Mouse (Mus musculus): ENCODE results near the gene Ola1.

Ola1 gene

GRCm38 (mm10) chr2:73150526-73150925 lies 68.2 kb downstream of the Ola1 start:
- no peak for DNase-seq (ENCODE audit: low spot score in 2 of 2)

GRCm38 (mm10) chr2:73146111-73146510 lies 72.6 kb downstream of the Ola1 start:
- DNase-seq (ENCODE audit: low spot score in 2 of 2): no peak

- DNase-seq (ENCODE audit: low spot score in 2 of 2): no peak
Measured at GRCm38 (mm10) chr2:73143732-73144131, 75.0 kb downstream of the Ola1 start.

- DNase-seq (ENCODE audit: low spot score in 2 of 2): no peak
Measured at GRCm38 (mm10) chr2:73142832-73143470, 75.8 kb downstream of the Ola1 start.

- no peak for DNase-seq (ENCODE audit: low spot score in 2 of 2)
Measured at GRCm38 (mm10) chr2:73132897-73133296, 85.8 kb downstream of the Ola1 start.

GRCm38 (mm10) chr2:73127686-73128085 lies 91.0 kb downstream of the Ola1 start:
- no peak for DNase-seq (ENCODE audit: low spot score in 2 of 2)

GRCm38 (mm10) chr2:73118781-73119180 lies 99.9 kb downstream of the Ola1 start:
- DNase-seq (ENCODE audit: low spot score in 2 of 2): no peak

- DNase-seq (ENCODE audit: low spot score in 2 of 2): no peak
Measured at GRCm38 (mm10) chr2:73107089-73107488, 111.6 kb downstream of the Ola1 start.

GRCm38 (mm10) chr2:73096491-73096890 lies 122.2 kb downstream of the Ola1 start:
- DNase-seq (ENCODE audit: low spot score in 2 of 2): no peak

GRCm38 (mm10) chr2:73095300-73095699 lies 123.4 kb downstream of the Ola1 start:
- DNase-seq (ENCODE audit: low spot score in 2 of 2): no peak

- DNase-seq (ENCODE audit: low spot score in 2 of 2): no peak
Measured at GRCm38 (mm10) chr2:73093032-73093431, 125.7 kb downstream of the Ola1 start.

- no peak for DNase-seq (ENCODE audit: low spot score in 2 of 2)
Measured at GRCm38 (mm10) chr2:73091302-73091701, 127.4 kb downstream of the Ola1 start.

- DNase-seq (ENCODE audit: low spot score in 2 of 2): no peak
Measured at GRCm38 (mm10) chr2:73087641-73088040, 131.1 kb downstream of the Ola1 start.

GRCm38 (mm10) chr2:73085669-73086304 lies 132.9 kb downstream of the Ola1 start:
- DNase-seq (ENCODE audit: low spot score in 2 of 2): peak; percentile 48 to 57

GRCm38 (mm10) chr2:73082476-73082875 lies 136.2 kb downstream of the Ola1 start:
- DNase-seq (ENCODE audit: low spot score in 2 of 2): no peak

GRCm38 (mm10) chr2:73081861-73082260 lies 136.9 kb downstream of the Ola1 start:
- DNase-seq (ENCODE audit: low spot score in 2 of 2): no peak

- no peak for DNase-seq (ENCODE audit: low spot score in 2 of 2)
Measured at GRCm38 (mm10) chr2:73080084-73080483, 138.6 kb downstream of the Ola1 start.

GRCm38 (mm10) chr2:73079311-73079710 lies 139.4 kb downstream of the Ola1 start:
- no peak for DNase-seq (ENCODE audit: low spot score in 2 of 2)

GRCm38 (mm10) chr2:73073811-73074472 lies 144.8 kb downstream of the Ola1 start:
- no peak for DNase-seq (ENCODE audit: low spot score in 2 of 2)

GRCm38 (mm10) chr2:73071201-73071600 lies 147.5 kb downstream of the Ola1 start:
- no peak for DNase-seq (ENCODE audit: low spot score in 2 of 2)

GRCm38 (mm10) chr2:73070449-73071076 lies 148.2 kb downstream of the Ola1 start:
- no peak for DNase-seq (ENCODE audit: low spot score in 2 of 2)

- DNase-seq (ENCODE audit: low spot score in 2 of 2): no peak
Measured at GRCm38 (mm10) chr2:73069223-73069825, 149.4 kb downstream of the Ola1 start.

All from frontal cortex, postnatal 10 days (tissue).